Mouse (Mus musculus): ENCODE measurements around the gene Cul9. TPM values are rescaled to one million over a fixed set of nuclear protein-coding genes. Genes with fewer than 3 reads are reported as not detected.

The Cul9 gene
- polyA plus RNA-seq, 1 experiment from 2014 or later, result 4.8 TPM

- no peak for DNase-seq (ENCODE audit: low spot score)
- 84% methylated on average over 7 of the region's 7 CpGs for WGBS
- Histone ChIP-seq H3K27ac (peak overlapping the region; percentile 24; the same call in 1 of the 2 replicates), H3K27me3 (ENCODE audit: insufficient read depth, poor library complexity, severe bottlenecking) (peaks cover 11% of the 10 kb centered on the region; the same call in 1 of the 2 replicates), H3K9me3 (no peaks in the 10 kb centered on the region), H3K36me3 (peaks cover 50% of the 10 kb centered on the region), H3K4me1 (peaks cover 62% of the 10 kb centered on the region), H3K4me3 (no peak overlapping the region)
These were observed 4.7 kb upstream of the Cul9 start for GRCm38 (mm10) chr17:46550904-46551303.

GRCm38 (mm10) chr17:46549642-46550041 is 3.5 kb upstream of the Cul9 start:
- 88% methylated on average over 9 of the region's 9 CpGs for WGBS
- no peak for DNase-seq (ENCODE audit: low spot score)
- H3K9me3 ChIP-seq, result no peaks in the 10 kb centered on the region
- H3K4me1 ChIP-seq, result peaks cover 66% of the 10 kb centered on the region
- no peak overlapping the region for H3K27ac ChIP-seq
- H3K36me3 ChIP-seq, result peaks cover 50% of the 10 kb centered on the region
- no peak overlapping the region for H3K4me3 ChIP-seq
- H3K27me3 ChIP-seq (ENCODE audit: insufficient read depth, poor library complexity, severe bottlenecking), result peaks cover 14% of the 10 kb centered on the region; the same call in 1 of the 2 replicates

DNA sequence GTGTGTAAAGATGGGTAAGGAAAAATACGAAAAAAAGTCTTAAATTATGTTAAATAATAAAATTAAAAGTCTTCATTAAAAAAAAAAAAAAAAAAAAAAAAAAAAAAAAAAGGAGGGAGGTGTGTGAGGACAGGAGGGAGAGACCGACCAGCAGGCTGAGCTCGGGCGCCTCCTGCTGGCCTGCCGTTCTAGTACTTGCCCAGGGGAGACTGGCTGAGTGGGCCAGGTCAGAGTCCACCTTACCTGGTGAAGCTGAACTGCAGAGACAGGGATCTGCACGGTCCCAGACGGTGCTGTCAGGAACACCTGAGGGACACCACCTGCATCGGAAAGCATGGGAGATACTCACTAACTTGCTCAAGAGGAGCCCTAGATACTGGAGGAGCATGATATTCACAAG is 3.0 kb upstream of the Cul9 start:
- WGBS, result 35% methylated on average over 8 of the region's 8 CpGs
- no peak overlapping the region for H3K4me3 ChIP-seq
- H3K27ac ChIP-seq, result no peak overlapping the region
- H3K36me3 ChIP-seq, result peaks cover 50% of the 10 kb centered on the region
- DNase-seq (ENCODE audit: low spot score), result no peak
- H3K4me1 ChIP-seq, result peaks cover 65% of the 10 kb centered on the region
- H3K9me3 ChIP-seq, result no peaks in the 10 kb centered on the region
- peaks cover 18% of the 10 kb centered on the region; the same call in 1 of the 2 replicates for H3K27me3 ChIP-seq (ENCODE audit: insufficient read depth, poor library complexity, severe bottlenecking)

- peaks cover 18% of the 10 kb centered on the region; the same call in 1 of the 2 replicates for H3K27me3 ChIP-seq (ENCODE audit: insufficient read depth, poor library complexity, severe bottlenecking)
- H3K4me1 ChIP-seq, result peaks cover 60% of the 10 kb centered on the region
- H3K9me3 ChIP-seq, result no peaks in the 10 kb centered on the region
- peaks cover 50% of the 10 kb centered on the region for H3K36me3 ChIP-seq
- no peak for DNase-seq (ENCODE audit: low spot score)
- no peak overlapping the region for H3K27ac ChIP-seq
- H3K4me3 ChIP-seq, result no peak overlapping the region
- WGBS, result 68% methylated on average over 11 of the region's 11 CpGs
These were observed 2.6 kb upstream of the Cul9 start for GRCm38 (mm10) chr17:46548741-46549140.

DNA sequence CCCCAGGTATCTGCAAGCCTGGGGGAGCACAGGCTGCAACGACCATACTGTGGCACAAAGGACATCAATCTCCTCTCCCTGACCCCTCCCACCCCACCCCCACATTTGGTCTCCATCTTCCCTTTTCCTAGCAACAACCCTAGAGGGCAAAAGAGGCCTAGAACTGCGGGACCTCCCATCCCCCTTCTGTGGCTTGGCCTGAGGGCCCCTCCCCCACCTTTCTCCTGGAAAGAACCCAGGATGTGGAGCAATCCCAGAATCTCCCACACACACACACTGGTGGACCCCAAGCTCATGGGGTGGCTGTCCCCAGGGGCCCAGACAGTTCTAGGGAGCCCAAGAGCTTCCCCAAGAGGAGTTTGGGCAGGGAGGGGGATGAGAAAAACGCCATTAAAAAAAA is 1.7 kb upstream of the Cul9 start:
- 26% methylated on average over 3 of the region's 3 CpGs for WGBS
- Histone ChIP-seq H3K27me3 (ENCODE audit: insufficient read depth, poor library complexity, severe bottlenecking) (peaks cover 25% of the 10 kb centered on the region; the same call in 1 of the 2 replicates), H3K4me1 (peaks cover 52% of the 10 kb centered on the region), H3K27ac (0 out of 2 replicates have a peak overlapping the region, but pooled peaks have one; percentile 67), H3K4me3 (no peak overlapping the region), H3K9me3 (no peaks in the 10 kb centered on the region), H3K36me3 (peaks cover 56% of the 10 kb centered on the region)
- DNase-seq (ENCODE audit: low spot score), result no peak

- H3K4me3 ChIP-seq, result peak overlapping the region; percentile 75; the same call in 1 of the 2 replicates
- H3K9me3 ChIP-seq, result no peaks in the 10 kb centered on the region
- peak overlapping the region; percentile 67; the same call in 1 of the 2 replicates for H3K27ac ChIP-seq
- no peak for DNase-seq (ENCODE audit: low spot score)
- peaks cover 43% of the 10 kb centered on the region for H3K4me1 ChIP-seq
- H3K27me3 ChIP-seq (ENCODE audit: insufficient read depth, poor library complexity, severe bottlenecking), result peaks cover 25% of the 10 kb centered on the region; the same call in 1 of the 2 replicates
- peaks cover 52% of the 10 kb centered on the region for H3K36me3 ChIP-seq
- 7% methylated on average over 8 of the region's 8 CpGs for WGBS
These were observed 807 bp upstream of the Cul9 start for GRCm38 (mm10) chr17:46546995-46547394.

GRCm38 (mm10) chr17:46546591-46546990 is 403 bp upstream of the Cul9 start:
- peaks cover 49% of the 10 kb centered on the region for H3K36me3 ChIP-seq
- WGBS, result 6% methylated on average over 7 of the region's 7 CpGs
- H3K27me3 ChIP-seq (ENCODE audit: insufficient read depth, poor library complexity, severe bottlenecking), result peaks cover 25% of the 10 kb centered on the region; the same call in 1 of the 2 replicates
- H3K27ac ChIP-seq, result peak overlapping the region; percentile 84; the same call in 1 of the 2 replicates
- H3K9me3 ChIP-seq, result no peaks in the 10 kb centered on the region
- H3K4me3 ChIP-seq, result peak overlapping the region; percentile 75
- H3K4me1 ChIP-seq, result peaks cover 40% of the 10 kb centered on the region
- DNase-seq (ENCODE audit: low spot score), result no peak

GRCm38 (mm10) chr17:46543661-46544060 is 2.5 kb downstream of the Cul9 start:
- WGBS, result 80% methylated on average over 12 of the region's 12 CpGs
- Histone ChIP-seq H3K27ac (no peak overlapping the region), H3K4me3 (no peak overlapping the region), H3K36me3 (peaks cover 36% of the 10 kb centered on the region), H3K9me3 (no peaks in the 10 kb centered on the region), H3K27me3 (ENCODE audit: insufficient read depth, poor library complexity, severe bottlenecking) (peaks cover 52% of the 10 kb centered on the region), H3K4me1 (peaks cover 38% of the 10 kb centered on the region)
- DNase-seq (ENCODE audit: low spot score), result no peak

DNA sequence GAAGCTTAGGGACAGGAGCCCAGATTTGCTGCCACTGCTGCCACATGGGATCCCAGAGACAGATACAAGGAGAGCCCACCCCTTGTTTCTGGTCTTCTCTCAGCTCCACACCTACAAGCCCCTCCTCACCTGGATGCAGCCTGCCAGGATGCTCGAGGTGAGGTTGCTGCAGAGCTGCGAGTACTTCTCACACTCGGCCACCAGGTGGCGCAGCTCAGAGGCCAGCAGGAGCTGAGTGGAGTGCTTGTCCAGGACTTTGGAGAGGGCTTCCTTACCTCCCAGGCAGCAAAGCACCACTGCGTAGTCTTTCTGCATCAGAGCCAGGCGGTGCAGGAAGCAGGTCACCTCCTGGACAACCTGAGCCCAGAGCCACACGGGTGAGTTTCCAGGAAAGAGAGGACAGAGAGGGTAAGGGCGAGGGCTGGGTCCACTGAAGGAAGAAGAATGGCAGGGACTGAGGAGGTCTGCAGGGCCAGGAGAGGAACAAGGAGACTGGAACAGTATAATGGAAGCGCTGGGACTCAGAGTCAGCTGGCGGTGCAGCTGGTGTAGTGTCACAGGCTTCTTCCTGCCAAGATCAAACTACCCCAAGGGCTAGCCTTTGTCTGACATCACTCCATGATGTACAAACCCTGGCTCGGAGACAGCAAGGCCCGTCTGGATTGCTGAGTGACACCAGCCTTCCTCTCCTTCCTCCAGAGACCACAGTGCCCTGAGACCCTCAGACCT is 20.4 kb downstream of the Cul9 start:
- Histone ChIP-seq H3K9me3 (no peaks in the 10 kb centered on the region), H3K4me1 (peaks cover 16% of the 10 kb centered on the region), H3K27ac (no peak overlapping the region), H3K36me3 (0 out of 2 replicates have a peak, but pooled peaks cover 4% of the 10 kb centered on the region), H3K27me3 (ENCODE audit: insufficient read depth, poor library complexity, severe bottlenecking) (peaks cover 36% of the 10 kb centered on the region), H3K4me3 (no peak overlapping the region; the same call in 1 of the 2 replicates)
- no peak for DNase-seq (ENCODE audit: low spot score)
- WGBS, result 38% methylated on average over 12 of the region's 12 CpGs

- WGBS, result 69% methylated on average over 10 of the region's 10 CpGs
- H3K27me3 ChIP-seq (ENCODE audit: insufficient read depth, poor library complexity, severe bottlenecking), result peaks cover 43% of the 10 kb centered on the region
- H3K4me1 ChIP-seq, result peaks cover 23% of the 10 kb centered on the region
- DNase-seq (ENCODE audit: low spot score), result no peak
- H3K27ac ChIP-seq, result no peak overlapping the region
- H3K4me3 ChIP-seq, result no peak overlapping the region
- no peaks in the 10 kb centered on the region for H3K9me3 ChIP-seq
- 0 out of 2 replicates have a peak, but pooled peaks cover 4% of the 10 kb centered on the region for H3K36me3 ChIP-seq
These were observed 21.1 kb downstream of the Cul9 start for GRCm38 (mm10) chr17:46525065-46525464.

DNA sequence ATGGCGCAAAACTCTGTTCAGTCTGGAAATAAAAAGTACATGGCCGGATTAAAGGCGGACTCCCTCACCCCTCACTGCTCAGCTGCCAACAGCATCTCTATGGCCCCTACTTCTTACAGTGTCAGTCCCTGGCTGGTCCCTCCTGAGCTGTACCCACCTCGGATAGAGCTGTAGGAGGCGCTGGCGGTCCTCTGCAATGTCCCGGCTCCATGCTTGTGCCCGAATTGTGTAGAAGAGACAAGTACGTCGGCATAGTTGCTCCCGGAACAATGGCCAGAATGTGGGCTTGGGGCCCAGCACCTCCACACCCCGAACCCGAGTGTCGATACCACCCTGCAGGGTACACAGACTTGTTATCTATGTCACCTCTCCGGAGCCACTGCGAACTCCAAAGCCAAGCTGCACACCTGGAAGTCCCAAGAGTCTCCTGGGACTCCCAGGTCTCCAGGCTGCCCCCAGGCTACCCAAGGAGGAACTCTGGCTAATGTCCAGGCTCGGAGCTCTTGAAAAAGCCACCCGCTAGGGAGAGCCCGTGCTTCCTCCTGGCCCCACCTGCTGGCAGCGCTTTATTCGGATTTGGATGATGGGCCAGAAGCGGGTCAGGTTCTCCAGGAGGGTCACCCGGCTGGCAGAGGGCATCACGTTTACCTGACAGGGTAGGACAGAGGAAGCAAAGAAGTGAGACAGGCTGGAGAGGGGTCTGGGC is 24.1 kb downstream of the Cul9 start:
- no peak overlapping the region for H3K27ac ChIP-seq
- no peak for DNase-seq (ENCODE audit: low spot score)
- H3K27me3 ChIP-seq (ENCODE audit: insufficient read depth, poor library complexity, severe bottlenecking), result peaks cover 54% of the 10 kb centered on the region
- H3K4me3 ChIP-seq, result 0 out of 2 replicates have a peak overlapping the region, but pooled peaks have one; percentile 10
- H3K4me1 ChIP-seq, result peaks cover 30% of the 10 kb centered on the region
- WGBS, result 29% methylated on average over 24 of the region's 24 CpGs
- H3K36me3 ChIP-seq, result 0 out of 2 replicates have a peak, but pooled peaks cover 3% of the 10 kb centered on the region
- H3K9me3 ChIP-seq, result no peaks in the 10 kb centered on the region

DNA sequence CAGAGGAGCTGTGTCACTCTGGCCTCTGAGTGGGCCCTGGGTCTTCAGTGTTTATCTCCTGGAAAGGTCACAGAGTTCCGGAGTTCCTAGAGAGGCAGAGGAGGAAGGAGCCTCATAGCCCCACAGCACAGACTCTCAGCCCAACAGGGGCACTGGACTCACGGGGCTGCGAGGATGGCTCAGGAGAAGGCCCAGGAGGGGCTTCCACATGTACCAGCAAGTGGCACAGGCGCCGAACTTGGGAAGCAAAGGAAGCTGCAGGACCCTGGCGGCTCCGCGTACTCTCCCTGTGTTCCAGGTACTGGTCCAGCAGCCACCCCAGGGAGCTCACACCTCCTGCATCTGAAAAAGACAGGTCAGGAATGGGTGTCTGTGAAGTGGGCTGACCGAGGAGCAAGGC is 25.0 kb downstream of the Cul9 start:
- Histone ChIP-seq H3K27ac (peak overlapping the region; percentile 37; the same call in 1 of the 2 replicates), H3K36me3 (0 out of 2 replicates have a peak, but pooled peaks cover 3% of the 10 kb centered on the region)

More for the DNA sequence above, 25.0 kb downstream of the Cul9 start:
- no peaks in the 10 kb centered on the region for H3K9me3 ChIP-seq
- H3K4me3 ChIP-seq, result peak overlapping the region; percentile 47; the same call in 1 of the 2 replicates
- WGBS, result 60% methylated on average over 9 of the region's 9 CpGs
- H3K27me3 ChIP-seq (ENCODE audit: insufficient read depth, poor library complexity, severe bottlenecking), result peaks cover 54% of the 10 kb centered on the region
- peaks cover 28% of the 10 kb centered on the region for H3K4me1 ChIP-seq
- DNase-seq (ENCODE audit: low spot score), result no peak

Measured in heart, embryonic 10.5 days (tissue).